In the genomic region with DNA sequence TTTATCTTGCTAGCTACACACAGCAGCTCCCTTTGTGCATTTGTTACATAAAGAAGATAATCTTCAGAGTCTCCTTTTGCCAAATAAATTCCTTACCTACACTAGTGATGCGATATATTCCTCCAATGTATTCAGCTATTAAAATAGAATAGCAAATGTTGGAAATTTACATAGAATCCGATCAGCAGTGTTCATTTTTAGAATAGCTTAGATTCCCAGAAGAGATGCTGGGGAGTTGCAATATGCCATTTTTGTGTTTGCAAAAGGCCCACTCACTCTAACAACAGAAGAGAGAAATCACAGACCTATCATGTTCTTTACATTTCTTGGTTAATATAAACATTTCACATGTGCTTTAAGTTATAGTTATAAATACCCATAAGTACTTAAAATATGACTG, we compare ENCODE assay signal across 31 mouse cellular contexts.
DNase-seq lines count a peak whose midpoint lies in the region; ATAC-seq and TF ChIP-seq lines count a peak whose summit lies in the region.
"Had no signal": no experiment of that assay in that cellular context is flagged by ENCODE, and none has a peak within 500 bp of the region (broad histone marks: within the 10 kb centered on the region; RNA-seq: fewer than 3 reads in every experiment).

No protein-coding gene starts in this region.

- H3K9me3 ChIP-seq in neural tube, embryonic 15.5 days (replicated peaks): no peaks in the 10 kb centered on the region
- H3K9me3 ChIP-seq: embryonic facial prominence, embryonic 10.5 days; embryonic facial prominence, embryonic 13.5 days; forebrain, embryonic 12.5 days; forebrain, embryonic 15.5 days; heart, embryonic 12.5 days; heart, embryonic 15.5 days; hindbrain, embryonic 10.5 days; hindbrain, embryonic 13.5 days; intestine, embryonic 15.5 days had no signal

- TF ChIP-seq CTCF in left cerebral cortex, adult 2 months (IDR thresholded peaks at IDR 0.05): no peak
- no peak for TF ChIP-seq CTCF in brain, embryonic 14.5 days (IDR thresholded peaks at IDR 0.05; ENCODE audit: borderline replicate concordance, extremely low read depth, insufficient read depth, insufficient read length)

- H3K4me3 ChIP-seq in left cerebral cortex, adult 2 months: no peak overlapping the region
- H3K4me3 ChIP-seq in neural tube, embryonic 15.5 days (replicated peaks): no peak overlapping the region
- H3K4me3 ChIP-seq: embryonic facial prominence, embryonic 10.5 days; embryonic facial prominence, embryonic 13.5 days; erythroblast, embryonic 14.5 days; forebrain, embryonic 12.5 days; forebrain, embryonic 15.5 days; heart, embryonic 12.5 days; heart, embryonic 15.5 days; hindbrain, embryonic 10.5 days; hindbrain, embryonic 13.5 days; intestine, embryonic 15.5 days had no signal

- TF ChIP-seq POLR2A in brain, embryonic 14.5 days (IDR thresholded peaks at IDR 0.05; ENCODE audit: borderline replicate concordance, extremely low read depth, insufficient read depth, insufficient read length, poor library complexity, severe bottlenecking): no peak

- no peaks in the 10 kb centered on the region for H3K27me3 ChIP-seq in neural tube, embryonic 15.5 days (replicated peaks)
- H3K27me3 ChIP-seq: CH12.LX; embryonic facial prominence, embryonic 13.5 days; forebrain, embryonic 12.5 days; forebrain, embryonic 15.5 days; heart, embryonic 12.5 days; heart, embryonic 15.5 days; hindbrain, embryonic 13.5 days; intestine, embryonic 15.5 days; Patski had no signal

- DNase-seq in frontal cortex, adult 2 months (ENCODE audit: extremely low spot score in 1 of 2, low spot score in 1 of 2): peak; percentile 25 to 36
- no peak for DNase-seq in frontal cortex, postnatal 25 days (ENCODE audit: low spot score in 2 of 2)
- no peak for DNase-seq in left cerebral cortex, adult 2 months (ENCODE audit: extremely low spot score in 1 of 2, low spot score in 2 of 2)
- no peak for DNase-seq in left cerebral cortex, adult 8-10 months (ENCODE audit: low spot score in 2 of 2)
- peak; percentile 12 for DNase-seq in brain, embryonic 14.5 days (ENCODE audit: low read depth)
- DNase-seq: adrenal gland, postnatal 10 days; adrenal gland, postnatal 36 days; B cell, adult 2 months; cerebellum, adult 11-12 months; cerebellum, adult 8-10 months; cerebellum, postnatal 36 days; embryo, embryonic 11 days; gastrocnemius, postnatal 10 days; gastrocnemius, postnatal 36 days; heart, postnatal 10 days; heart, postnatal 36 days had no signal

- no peak overlapping the region for H3K4me2 ChIP-seq in neural tube, embryonic 15.5 days
- H3K4me2 ChIP-seq: embryonic facial prominence, embryonic 13.5 days; forebrain, embryonic 12.5 days; forebrain, embryonic 15.5 days; heart, embryonic 12.5 days; heart, embryonic 15.5 days; hindbrain, embryonic 13.5 days; intestine, embryonic 15.5 days had no signal

- WGBS in neural tube, embryonic 15.5 days: 77% methylated on average over 2 of the region's 2 CpGs

- intact Hi-C loops in left cerebral cortex, adult 2 months (cut with DNase I): no loop called here

- peak overlapping the region; percentile 16; the same call in 1 of the 2 replicates for H3K27ac ChIP-seq in left cerebral cortex, adult 2 months
- H3K27ac ChIP-seq in neural tube, embryonic 15.5 days (replicated peaks): no peak overlapping the region
- H3K27ac ChIP-seq: embryonic facial prominence, embryonic 10.5 days; embryonic facial prominence, embryonic 13.5 days; forebrain, embryonic 12.5 days; forebrain, embryonic 15.5 days; heart, embryonic 15.5 days; hindbrain, embryonic 10.5 days; hindbrain, embryonic 13.5 days; intestine, embryonic 15.5 days had no signal

- no peak overlapping the region for H3K9ac ChIP-seq in neural tube, embryonic 15.5 days (replicated peaks)
- H3K9ac ChIP-seq: embryonic facial prominence, embryonic 13.5 days; forebrain, embryonic 12.5 days; forebrain, embryonic 15.5 days; heart, embryonic 12.5 days; heart, embryonic 15.5 days; hindbrain, embryonic 13.5 days; intestine, embryonic 15.5 days had no signal

- H3K4me1 ChIP-seq in neural tube, embryonic 15.5 days: no peaks in the 10 kb centered on the region
- H3K4me1 ChIP-seq: embryonic facial prominence, embryonic 10.5 days; embryonic facial prominence, embryonic 13.5 days; forebrain, embryonic 12.5 days; forebrain, embryonic 15.5 days; heart, embryonic 12.5 days; heart, embryonic 15.5 days; hindbrain, embryonic 10.5 days; hindbrain, embryonic 13.5 days; intestine, embryonic 15.5 days had no signal

- H3K36me3 ChIP-seq in neural tube, embryonic 15.5 days: no peaks in the 10 kb centered on the region
- H3K36me3 ChIP-seq: embryonic facial prominence, embryonic 10.5 days; embryonic facial prominence, embryonic 13.5 days; forebrain, embryonic 12.5 days; forebrain, embryonic 15.5 days; G1E; heart, embryonic 12.5 days; heart, embryonic 15.5 days; hindbrain, embryonic 10.5 days; hindbrain, embryonic 13.5 days; intestine, embryonic 15.5 days had no signal

- no peak for ATAC-seq in neural tube, embryonic 15.5 days (ENCODE audit: low FRiP score)
- ATAC-seq: forebrain, embryonic 15.5 days; hindbrain, embryonic 16.5 days; intestine, embryonic 15.5 days; Patski had no signal

Comparison
In these comparisons a context has a peak if more than half of its experiments do, and no peak if none do; other contexts are left out.
1. DNase-seq: peak in frontal cortex, adult 2 months (2 of 2) and brain, embryonic 14.5 days (single experiment); none in frontal cortex, postnatal 25 days (0 of 2), left cerebral cortex, adult 2 months (0 of 2) and left cerebral cortex, adult 8-10 months (0 of 2).